Mouse (Mus musculus) limb, embryonic 11.5 days (tissue): Measurements from ENCODE around the gene Grrp1. TPM values are rescaled to one million over a fixed set of nuclear protein-coding genes. Genes with fewer than 3 reads are reported as not detected.

Experiments
- ATAC-seq: fragments of 200-750 bp; cut with Nextera tagmentation; 2 replicates; pipeline ENCODE4 v1.8.0; 2017; ENCODE audit warnings: low read depth; ENCODE audit not compliant: insufficient number of reproducible peaks, low FRiP score, low TSS enrichment
- DNase-seq: peaks from one replicate; pipeline ENCODE4 v3.0.0-alpha.2; 2015; ENCODE audit warnings: low spot score
- H3K27ac ChIP-seq: fragments of 300-500 bp; sonication (generic); replicated peaks from 2 replicates; pipeline ENCODE4 v1.5.1; 2014; ENCODE audit warnings: low read depth, mild to moderate bottlenecking, low read length
- H3K27me3 ChIP-seq: fragments of 300-500 bp; sonication (generic); 2 replicates; pipeline ENCODE4 v1.6.1; 2014; ENCODE audit warnings: mild to moderate bottlenecking, low read length, mixed read lengths; ENCODE audit not compliant: control insufficient read depth, insufficient read depth
- H3K36me3 ChIP-seq: fragments of 300-500 bp; sonication (generic); 2 replicates; pipeline ENCODE4 v1.6.1; 2014; ENCODE audit warnings: mild to moderate bottlenecking, low read length, moderate library complexity, mixed read lengths; ENCODE audit not compliant: control insufficient read depth, insufficient read depth
- H3K4me1 ChIP-seq: fragments of 300-500 bp; sonication (generic); 2 replicates; pipeline ENCODE4 v1.6.1; 2014; ENCODE audit warnings: low read length, mixed read lengths; ENCODE audit not compliant: control insufficient read depth, insufficient read depth
- H3K4me2 ChIP-seq: fragments of 300-500 bp; sonication (generic); 2 replicates; pipeline ENCODE4 v1.6.1; 2014; ENCODE audit warnings: low read depth, mild to moderate bottlenecking, moderate library complexity; ENCODE audit not compliant: severe bottlenecking
- H3K4me3 ChIP-seq: fragments of 300-500 bp; sonication (generic); 2 replicates; pipeline ENCODE4 v1.5.1; 2014; ENCODE audit warnings: low read depth, low read length
- H3K9ac ChIP-seq: fragments of 300-500 bp; sonication (generic); 2 replicates; pipeline ENCODE4 v1.6.1; 2014; ENCODE audit warnings: mild to moderate bottlenecking, low read length
- H3K9me3 ChIP-seq: fragments of 300-500 bp; sonication (generic); 2 replicates; pipeline ENCODE4 v1.6.1; 2016; ENCODE audit warnings: low read length; ENCODE audit not compliant: control insufficient read depth
- WGBS: fragments of 180-500 bp; shearing (Covaris S2); extraction: QIAGEN DNeasy Blood & Tissue Kit; methylation state at CpG from one replicate; pipeline ENCODE4 v1.1.7; 2014; 5-methylcytosine and 5-hydroxymethylcytosine counted together
- polyA plus RNA-seq: library from polyadenylated mRNA; unstranded; fragments of >200 nt; fragmentation: Nextera tagmentation; extraction: Ambion mirVana; gene quantifications from 2 replicates; pipeline ENCODE4 v1.2.1, GENCODE M21; 2014

The Grrp1 gene
- polyA plus RNA-seq, 1 experiment from 2014 or later: 5.5 TPM

GRCm38 (mm10) chr4:134258354-134258753 lies 4.4 kb upstream of the Grrp1 start:
- Histone ChIP-seq H3K27me3 (peaks cover 5% of the 10 kb centered on the region), H3K36me3 (no peaks in the 10 kb centered on the region), H3K27ac (no peak overlapping the region), H3K9me3 (no peaks in the 10 kb centered on the region), H3K9ac (no peak overlapping the region), H3K4me2 (no peak overlapping the region), H3K4me3 (no peak overlapping the region), H3K4me1 (peaks cover 20% of the 10 kb centered on the region)
- ATAC-seq (no peak), DNase-seq (no peak)
- WGBS: 84% methylated on average over 11 of the region's 11 CpGs

- Histone ChIP-seq H3K4me1 (peaks cover 24% of the 10 kb centered on the region), H3K4me2 (no peak overlapping the region), H3K27me3 (peaks cover 14% of the 10 kb centered on the region), H3K9me3 (no peaks in the 10 kb centered on the region), H3K4me3 (no peak overlapping the region), H3K9ac (no peak overlapping the region), H3K27ac (no peak overlapping the region), H3K36me3 (no peaks in the 10 kb centered on the region)
- WGBS: 16% methylated on average over 11 of the region's 11 CpGs
- no peak for ATAC-seq
- peak; percentile 22 for DNase-seq
Measured at GRCm38 (mm10) chr4:134257198-134258009, 3.5 kb upstream of the Grrp1 start.

- no peak for ATAC-seq
- Histone ChIP-seq H3K4me2 (no peak overlapping the region), H3K9ac (no peak overlapping the region), H3K9me3 (no peaks in the 10 kb centered on the region), H3K27ac (no peak overlapping the region), H3K36me3 (no peaks in the 10 kb centered on the region), H3K27me3 (peaks cover 22% of the 10 kb centered on the region), H3K4me3 (no peak overlapping the region), H3K4me1 (peaks cover 32% of the 10 kb centered on the region)
- 5% methylated on average over 19 of the region's 19 CpGs for WGBS
- DNase-seq: peak; percentile 43
Measured at GRCm38 (mm10) chr4:134256407-134257197, 2.7 kb upstream of the Grrp1 start.

GRCm38 (mm10) chr4:134255854-134256253 lies 1.9 kb upstream of the Grrp1 start:
- no peaks in the 10 kb centered on the region for H3K9me3 ChIP-seq
- H3K9ac ChIP-seq: no peak overlapping the region
- no peak overlapping the region for H3K4me2 ChIP-seq
- peak; percentile 27 for DNase-seq
- H3K4me3 ChIP-seq: no peak overlapping the region
- no peak overlapping the region for H3K27ac ChIP-seq
- no peaks in the 10 kb centered on the region for H3K36me3 ChIP-seq
- 24% methylated on average over 4 of the region's 4 CpGs for WGBS
- H3K27me3 ChIP-seq: peaks cover 28% of the 10 kb centered on the region
- peaks cover 35% of the 10 kb centered on the region for H3K4me1 ChIP-seq
- no peak for ATAC-seq

- Histone ChIP-seq H3K27me3 (peaks cover 37% of the 10 kb centered on the region), H3K4me1 (peaks cover 39% of the 10 kb centered on the region), H3K36me3 (no peaks in the 10 kb centered on the region), H3K27ac (no peak overlapping the region), H3K4me2 (no peak overlapping the region), H3K9ac (no peak overlapping the region), H3K4me3 (no peak overlapping the region), H3K9me3 (no peaks in the 10 kb centered on the region)
- DNase-seq (no peak), ATAC-seq (no peak)
- WGBS: 29% methylated on average over 3 of the region's 3 CpGs
Measured at GRCm38 (mm10) chr4:134254835-134255234, 929 bp upstream of the Grrp1 start.

- no peaks in the 10 kb centered on the region for H3K9me3 ChIP-seq
- no peaks in the 10 kb centered on the region for H3K36me3 ChIP-seq
- H3K9ac ChIP-seq: peak overlapping the region; percentile 41
- no peak overlapping the region for H3K27ac ChIP-seq
- peaks cover 41% of the 10 kb centered on the region for H3K27me3 ChIP-seq
- DNase-seq (peak; percentile 41), ATAC-seq (no peak)
- peak overlapping the region; percentile 93 for H3K4me2 ChIP-seq
- H3K4me1 ChIP-seq: peaks cover 41% of the 10 kb centered on the region
- WGBS: 4% methylated on average over 15 of the region's 15 CpGs
- peak overlapping the region; percentile 50 for H3K4me3 ChIP-seq
Measured at GRCm38 (mm10) chr4:134252911-134253721, 790 bp downstream of the Grrp1 start.

- H3K9ac ChIP-seq: peak overlapping the region; percentile 22; the same call in 1 of the 2 replicates
- 6% methylated on average over 21 of the region's 22 CpGs for WGBS
- peak; percentile 57 for DNase-seq
Measured at GRCm38 (mm10) chr4:134252131-134252910, 1.6 kb downstream of the Grrp1 start.

More at GRCm38 (mm10) chr4:134252131-134252910, 1.6 kb downstream of the Grrp1 start:
- no peak for ATAC-seq
- Histone ChIP-seq H3K36me3 (no peaks in the 10 kb centered on the region), H3K4me1 (peaks cover 39% of the 10 kb centered on the region), H3K27ac (no peak overlapping the region), H3K27me3 (peaks cover 49% of the 10 kb centered on the region), H3K9me3 (no peaks in the 10 kb centered on the region), H3K4me2 (peak overlapping the region; percentile 93), H3K4me3 (peak overlapping the region; percentile 50)
